ENCODE assay signal across 8 mouse cellular contexts in the genomic region with DNA sequence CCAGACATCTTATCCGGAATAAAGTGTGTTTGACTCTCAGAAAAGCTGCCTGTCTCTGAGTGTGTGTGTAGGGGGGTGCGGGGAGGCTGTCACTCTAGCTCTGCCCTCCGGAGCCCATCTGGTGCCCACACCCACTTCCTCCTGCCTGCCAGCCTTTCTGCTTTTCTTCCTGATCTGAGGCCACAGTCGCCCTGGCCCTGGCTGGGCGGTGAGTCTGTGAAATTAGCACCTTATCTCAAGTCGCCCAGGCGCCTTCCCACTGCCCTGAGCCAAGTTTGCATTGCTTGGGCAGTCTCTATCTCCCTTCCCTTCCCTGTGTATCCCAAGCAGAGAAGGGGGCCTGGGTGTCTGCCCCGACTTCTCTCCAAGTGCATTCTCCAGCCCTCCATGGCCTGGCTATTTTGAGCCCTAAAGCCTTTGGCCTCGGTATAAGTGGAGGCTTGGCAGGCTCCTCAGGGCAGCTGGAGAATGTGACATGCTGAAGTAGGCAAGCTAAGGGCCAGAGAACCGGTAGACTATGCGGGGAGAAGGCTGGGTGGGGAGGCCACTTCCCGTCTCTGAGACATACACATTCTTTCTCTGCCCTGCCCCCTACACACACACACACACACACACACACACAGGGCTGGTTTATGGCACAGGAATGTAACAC. TPM values are rescaled to one million over a fixed set of nuclear protein-coding genes. Genes with fewer than 3 reads are reported as not detected.
A peak's percentile ranks its signal among the peaks of the same experiment; 100 is the strongest.
DNase-seq lines count a peak whose midpoint lies in the region; ATAC-seq and TF ChIP-seq lines count a peak whose summit lies in the region.

No protein-coding gene starts in this region.

- H3K27me3 ChIP-seq in forebrain, embryonic 16.5 days (replicated peaks; ENCODE audit: control insufficient read depth, insufficient read depth, low read length) = no peaks in the 10 kb centered on the region
- H3K27me3 ChIP-seq in hindbrain, embryonic 12.5 days = 0 out of 2 replicates have a peak, but pooled peaks cover 2% of the 10 kb centered on the region
- no peaks in the 10 kb centered on the region for H3K27me3 ChIP-seq in liver, adult 2 months (ENCODE audit: control insufficient read depth, insufficient read depth, low read length)

- H3K36me3 ChIP-seq in forebrain, embryonic 16.5 days (ENCODE audit: control insufficient read depth, insufficient read depth) = peaks cover 7% of the 10 kb centered on the region
- H3K36me3 ChIP-seq in hindbrain, embryonic 12.5 days = peaks cover 54% of the 10 kb centered on the region
- H3K36me3 ChIP-seq in liver, adult 2 months (ENCODE audit: control insufficient read depth, insufficient read depth, low read length) = no peaks in the 10 kb centered on the region

- WGBS in forebrain, embryonic 16.5 days = 57% methylated on average over 12 of the region's 12 CpGs
- WGBS in hindbrain, embryonic 12.5 days = 53% methylated on average over 12 of the region's 12 CpGs
- WGBS in liver, adult 2 months = 4% methylated on average over 12 of the region's 12 CpGs

- no peaks in the 10 kb centered on the region for H3K79me2 ChIP-seq in liver, adult 2 months (ENCODE audit: control insufficient read depth, insufficient read depth, low read length)

- peak; percentile 90 for DNase-seq in ovary, adult 18-20 months (ENCODE audit: low spot score)
- no peak for DNase-seq in ovary, postnatal 10 days (ENCODE audit: low spot score)
- peak; percentile 89 for DNase-seq in c-Kit-positive CD71-positive TER-119-positive erythroid progenitor cells, embryonic 14.5 days (ENCODE audit: low spot score)
- DNase-seq in liver, adult 2 months (ENCODE audit: extremely low read depth, low read depth, low spot score) = no peak
- peak; percentile 81 for DNase-seq in thymus, postnatal 0 days (ENCODE audit: low spot score)

- no peaks in the 10 kb centered on the region for H3K9me3 ChIP-seq in forebrain, embryonic 16.5 days (ENCODE audit: control insufficient read depth, low read length)
- no peaks in the 10 kb centered on the region for H3K9me3 ChIP-seq in hindbrain, embryonic 12.5 days (replicated peaks)

- no peak overlapping the region for H3K4me3 ChIP-seq in forebrain, embryonic 16.5 days (replicated peaks; ENCODE audit: low read length)
- no peak overlapping the region for H3K4me3 ChIP-seq in hindbrain, embryonic 12.5 days
- H3K4me3 ChIP-seq in liver, adult 2 months (ENCODE audit: insufficient read depth, low read depth, low read length) = no peak overlapping the region

- no peak overlapping the region for H3K4me2 ChIP-seq in forebrain, embryonic 16.5 days (ENCODE audit: low read length)
- no peak overlapping the region for H3K4me2 ChIP-seq in hindbrain, embryonic 12.5 days (replicated peaks)

- no peak for TF ChIP-seq CTCF in liver, adult 2 months (IDR thresholded peaks at IDR 0.05; ENCODE audit: low read depth, low read length)

- TF ChIP-seq POLR2A in liver, adult 2 months (IDR thresholded peaks at IDR 0.05; ENCODE audit: extremely low read depth, insufficient read depth, low read length) = no peak

- ATAC-seq in forebrain, embryonic 16.5 days = peak; percentile 42; the same call in 1 of the 2 replicates
- ATAC-seq in hindbrain, embryonic 12.5 days (ENCODE audit: low FRiP score) = no peak
- peak; percentile 75 for ATAC-seq in monocyte, adult 5-6 weeks (replicated peaks; ENCODE audit: insufficient number of reproducible peaks, low FRiP score, low TSS enrichment, poor library complexity, severe bottlenecking)

- H3K9ac ChIP-seq in forebrain, embryonic 16.5 days (replicated peaks; ENCODE audit: low read depth, low read length) = no peak overlapping the region
- peak overlapping the region; percentile 27 for H3K9ac ChIP-seq in hindbrain, embryonic 12.5 days
- H3K9ac ChIP-seq in liver, adult 2 months (ENCODE audit: low read depth, low read length) = peak overlapping the region; percentile 37

- peaks cover 11% of the 10 kb centered on the region for H3K4me1 ChIP-seq in forebrain, embryonic 16.5 days (replicated peaks; ENCODE audit: control insufficient read depth, insufficient read depth, low read length)
- peaks cover 19% of the 10 kb centered on the region for H3K4me1 ChIP-seq in hindbrain, embryonic 12.5 days
- peaks cover 30% of the 10 kb centered on the region for H3K4me1 ChIP-seq in liver, adult 2 months (ENCODE audit: control insufficient read depth, insufficient read depth, low read length)

- H3K27ac ChIP-seq in forebrain, embryonic 16.5 days (ENCODE audit: low read length) = peak overlapping the region; percentile 53
- peak overlapping the region; percentile 71 for H3K27ac ChIP-seq in hindbrain, embryonic 12.5 days
- H3K27ac ChIP-seq in liver, adult 2 months (replicated peaks; ENCODE audit: insufficient read depth, low read depth, low read length) = peak overlapping the region; percentile 84

RNA-seq across cellular contexts. Expression of gene Naglu, which starts 6.0 kb away (rescaled TPM):
- polyA plus RNA-seq in forebrain, embryonic 16.5 days (2015; fragmentation: Nextera tagmentation; extraction: Ambion mirVana) = 7.1 and 8.0 TPM in 2 replicates
- 13.3 and 13.7 TPM in 2 replicates for polyA plus RNA-seq in hindbrain, embryonic 12.5 days (2016; fragmentation: Nextera tagmentation; extraction: Ambion mirVana)
- total RNA-seq in liver, adult 2 months (2014; rRNA removed) = 22.1 and 23.6 TPM in 2 replicates
- polyA plus RNA-seq in liver, adult 2 months (2012; rRNA removed) = 33.8 and 38.8 TPM in 2 replicates
- 5.6 to 14.8 TPM (median 9.9 TPM) in 3 replicates for total RNA-seq in monocyte, adult 5-6 weeks (2017)
- polyA plus RNA-seq in thymus, postnatal 0 days (2015; fragmentation: Nextera tagmentation; extraction: Ambion mirVana) = 10.5 and 11.5 TPM in 2 replicates

RNA-seq across cellular contexts. Expression of gene Hsd17b1, which starts 14.4 kb away (rescaled TPM):
- polyA plus RNA-seq in forebrain, embryonic 16.5 days (2015; fragmentation: Nextera tagmentation; extraction: Ambion mirVana) = 0.25 and 0.30 TPM in 2 replicates
- 0.23 and 0.26 TPM in 2 replicates for polyA plus RNA-seq in hindbrain, embryonic 12.5 days (2016; fragmentation: Nextera tagmentation; extraction: Ambion mirVana)
- 0.27 and 0.37 TPM in 2 replicates for total RNA-seq in liver, adult 2 months (2014; rRNA removed)
- polyA plus RNA-seq in liver, adult 2 months (2012; rRNA removed) = 0.12 and 0.37 TPM in 2 replicates
- 0.68 TPM in 1 of 3 replicates, not detected in the others for total RNA-seq in monocyte, adult 5-6 weeks (2017)
- 0.10 and 0.13 TPM in 2 replicates for polyA plus RNA-seq in thymus, postnatal 0 days (2015; fragmentation: Nextera tagmentation; extraction: Ambion mirVana)

RNA-seq across cellular contexts. Expression of gene Coasy, which starts 18.6 kb away (rescaled TPM):
- polyA plus RNA-seq in forebrain, embryonic 16.5 days (2015; fragmentation: Nextera tagmentation; extraction: Ambion mirVana) = 45.9 and 48.1 TPM in 2 replicates
- polyA plus RNA-seq in hindbrain, embryonic 12.5 days (2016; fragmentation: Nextera tagmentation; extraction: Ambion mirVana) = 45.6 and 51.2 TPM in 2 replicates
- 84.0 and 89.9 TPM in 2 replicates for total RNA-seq in liver, adult 2 months (2014; rRNA removed)
- 182 and 194 TPM in 2 replicates for polyA plus RNA-seq in liver, adult 2 months (2012; rRNA removed)
- 11.4 to 16.6 TPM (median 16.1 TPM) in 3 replicates for total RNA-seq in monocyte, adult 5-6 weeks (2017)
- 37.3 and 40.5 TPM in 2 replicates for polyA plus RNA-seq in thymus, postnatal 0 days (2015; fragmentation: Nextera tagmentation; extraction: Ambion mirVana)

RNA-seq across cellular contexts. Expression of gene Mlx, which starts 23.3 kb away (rescaled TPM):
- polyA plus RNA-seq in forebrain, embryonic 16.5 days (2015; fragmentation: Nextera tagmentation; extraction: Ambion mirVana) = 94.6 and 102 TPM in 2 replicates
- 62.1 and 62.4 TPM in 2 replicates for polyA plus RNA-seq in hindbrain, embryonic 12.5 days (2016; fragmentation: Nextera tagmentation; extraction: Ambion mirVana)
- 33.5 and 34.4 TPM in 2 replicates for total RNA-seq in liver, adult 2 months (2014; rRNA removed)
- polyA plus RNA-seq in liver, adult 2 months (2012; rRNA removed) = 34.8 and 39.8 TPM in 2 replicates
- total RNA-seq in monocyte, adult 5-6 weeks (2017) = 61.7 to 74.7 TPM (median 71.4 TPM) in 3 replicates
- 79.8 and 80.8 TPM in 2 replicates for polyA plus RNA-seq in thymus, postnatal 0 days (2015; fragmentation: Nextera tagmentation; extraction: Ambion mirVana)

RNA-seq across cellular contexts. Expression of gene Psmc3ip, which starts 31.4 kb away (rescaled TPM):
- 37.3 and 43.6 TPM in 2 replicates for polyA plus RNA-seq in forebrain, embryonic 16.5 days (2015; fragmentation: Nextera tagmentation; extraction: Ambion mirVana)
- polyA plus RNA-seq in hindbrain, embryonic 12.5 days (2016; fragmentation: Nextera tagmentation; extraction: Ambion mirVana) = 30.5 and 34.3 TPM in 2 replicates
- 0.55 and 0.67 TPM in 2 replicates for total RNA-seq in liver, adult 2 months (2014; rRNA removed)
- 0.20 and 0.39 TPM in 2 replicates for polyA plus RNA-seq in liver, adult 2 months (2012; rRNA removed)
- 5.0 to 6.2 TPM in 2 of 3 replicates, not detected in the other for total RNA-seq in monocyte, adult 5-6 weeks (2017)
- 34.6 and 39.0 TPM in 2 replicates for polyA plus RNA-seq in thymus, postnatal 0 days (2015; fragmentation: Nextera tagmentation; extraction: Ambion mirVana)

Comparison
In these comparisons a context has a peak if more than half of its experiments do, and no peak if none do; other contexts are left out.
1. DNase-seq: peak in ovary, adult 18-20 months (single experiment), c-Kit-positive CD71-positive TER-119-positive erythroid progenitor cells, embryonic 14.5 days (single experiment) and thymus, postnatal 0 days (single experiment); none in ovary, postnatal 10 days (single experiment) and liver, adult 2 months (single experiment).
2. Peak in every context shown above with its lines, with median percentiles within 50 percentile points of each other: H3K27ac ChIP-seq.